ENCODE assay signal across 27 mouse cellular contexts in the genomic region with DNA sequence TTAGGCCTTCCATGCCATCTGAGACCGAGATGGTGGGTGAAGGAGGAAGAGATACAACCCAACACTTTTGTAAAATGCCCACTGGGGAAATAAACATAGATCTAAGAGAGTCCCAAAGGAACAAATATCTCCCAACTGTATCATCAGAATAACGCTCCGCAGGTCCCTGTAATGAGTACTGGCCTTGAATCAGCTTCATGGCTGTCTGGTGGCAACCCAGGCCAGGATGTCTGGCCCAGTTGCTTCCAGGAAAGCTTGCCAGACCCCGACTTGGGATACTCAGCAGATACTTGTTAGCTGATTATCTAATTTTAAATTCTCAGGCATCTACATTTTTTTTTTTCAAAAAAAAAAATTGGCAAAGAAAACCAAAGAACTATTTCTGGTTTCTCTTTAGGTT.
DNase-seq lines count a peak whose midpoint lies in the region; ATAC-seq and TF ChIP-seq lines count a peak whose summit lies in the region.
"Had no signal": no experiment of that assay in that cellular context is flagged by ENCODE, and none has a peak within 500 bp of the region (broad histone marks: within the 10 kb centered on the region; RNA-seq: fewer than 3 reads in every experiment).

No protein-coding gene starts in this region.

- peak overlapping the region; percentile 66 for H3K27ac ChIP-seq in left cerebral cortex, adult 2 months
- H3K27ac ChIP-seq in limb, embryonic 10.5 days, result no peak overlapping the region
- H3K27ac ChIP-seq: embryonic facial prominence, embryonic 13.5 days; forebrain, embryonic 12.5 days; heart, embryonic 13.5 days; hindbrain, embryonic 12.5 days; hindbrain, postnatal 0 days; intestine, embryonic 15.5 days; limb, embryonic 13.5 days; stomach, embryonic 15.5 days had no signal

- no peaks in the 10 kb centered on the region for H3K9me3 ChIP-seq in limb, embryonic 10.5 days (replicated peaks)
- H3K9me3 ChIP-seq: embryonic facial prominence, embryonic 13.5 days; forebrain, embryonic 12.5 days; heart, embryonic 13.5 days; hindbrain, embryonic 12.5 days; intestine, embryonic 15.5 days; limb, embryonic 13.5 days; stomach, embryonic 15.5 days had no signal

- no peaks in the 10 kb centered on the region for H3K4me1 ChIP-seq in limb, embryonic 10.5 days
- H3K4me1 ChIP-seq: embryonic facial prominence, embryonic 13.5 days; forebrain, embryonic 12.5 days; hindbrain, embryonic 12.5 days; intestine, embryonic 15.5 days; limb, embryonic 13.5 days; stomach, embryonic 15.5 days had no signal

- no peak for TF ChIP-seq CTCF in left cerebral cortex, adult 2 months (IDR thresholded peaks at IDR 0.05)

- H3K27me3 ChIP-seq in limb, embryonic 10.5 days (ENCODE audit: low read depth, poor library complexity, severe bottlenecking), result no peaks in the 10 kb centered on the region
- H3K27me3 ChIP-seq: CH12.LX; embryonic facial prominence, embryonic 13.5 days; forebrain, embryonic 12.5 days; heart, embryonic 13.5 days; hindbrain, embryonic 12.5 days; intestine, embryonic 15.5 days; limb, embryonic 13.5 days; stomach, embryonic 15.5 days had no signal

- H3K36me3 ChIP-seq in limb, embryonic 10.5 days, result no peaks in the 10 kb centered on the region
- H3K36me3 ChIP-seq: embryonic facial prominence, embryonic 13.5 days; forebrain, embryonic 12.5 days; heart, embryonic 13.5 days; hindbrain, embryonic 12.5 days; intestine, embryonic 15.5 days; limb, embryonic 13.5 days; stomach, embryonic 15.5 days had no signal

- peak; percentile 57 to 60 for DNase-seq in cerebellum, postnatal 10 days
- peak; percentile 67 for DNase-seq in gastrocnemius, adult 18-20 months (ENCODE audit: low spot score)
- DNase-seq in gastrocnemius, postnatal 4 days (ENCODE audit: low spot score in 2 of 2), result no peak
- no peak for DNase-seq in left cerebral cortex, adult 2 months (ENCODE audit: extremely low spot score in 1 of 2, low spot score in 2 of 2)
- no peak for DNase-seq in left cerebral cortex, postnatal 36 days (ENCODE audit: low spot score in 2 of 2)
- DNase-seq in skeletal muscle tissue, adult 2 months (ENCODE audit: low read depth, low spot score), result peak; percentile 45
- no peak for DNase-seq in limb, embryonic 10.5 days (ENCODE audit: low spot score)
- DNase-seq: adrenal gland, postnatal 10 days; cerebellum, adult 18-20 months; cerebellum, postnatal 25 days; heart, postnatal 14 days; kidney, adult 2 months; kidney, postnatal 36 days; layer of hippocampus, adult 9-11 months; liver, postnatal 0 days; lung, postnatal 36 days had no signal

- WGBS in limb, embryonic 10.5 days, result 87% methylated on average over 4 of the region's 4 CpGs

- H3K4me3 ChIP-seq in left cerebral cortex, adult 2 months, result no peak overlapping the region
- no peak overlapping the region for H3K4me3 ChIP-seq in limb, embryonic 10.5 days
- H3K4me3 ChIP-seq: embryonic facial prominence, embryonic 13.5 days; forebrain, embryonic 12.5 days; heart, embryonic 13.5 days; hindbrain, embryonic 12.5 days; intestine, embryonic 15.5 days; limb, embryonic 13.5 days; stomach, embryonic 15.5 days had no signal

- intact Hi-C loops in left cerebral cortex, adult 2 months (cut with DNase I), result no loop called here
- intact Hi-C loops in left cerebral cortex, postnatal 36 days (cut with DNase I), result no loop called here

- no peak for ATAC-seq in cerebellum, adult (ENCODE audit: insufficient number of reproducible peaks, low FRiP score, low TSS enrichment)
- ATAC-seq: hindbrain, postnatal 0 days; intestine, embryonic 15.5 days; liver, postnatal 0 days; midbrain, embryonic 16.5 days had no signal

Comparison
In these comparisons a context has a peak if more than half of its experiments do, and no peak if none do; other contexts are left out.
1. DNase-seq: peak in cerebellum, postnatal 10 days (2 of 2), gastrocnemius, adult 18-20 months (single experiment) and skeletal muscle tissue, adult 2 months (single experiment); none in gastrocnemius, postnatal 4 days (0 of 2), left cerebral cortex, adult 2 months (0 of 2), left cerebral cortex, postnatal 36 days (0 of 2) and limb, embryonic 10.5 days (single experiment).